Mouse (Mus musculus): ENCODE results near the gene Fam13c.

DNA sequence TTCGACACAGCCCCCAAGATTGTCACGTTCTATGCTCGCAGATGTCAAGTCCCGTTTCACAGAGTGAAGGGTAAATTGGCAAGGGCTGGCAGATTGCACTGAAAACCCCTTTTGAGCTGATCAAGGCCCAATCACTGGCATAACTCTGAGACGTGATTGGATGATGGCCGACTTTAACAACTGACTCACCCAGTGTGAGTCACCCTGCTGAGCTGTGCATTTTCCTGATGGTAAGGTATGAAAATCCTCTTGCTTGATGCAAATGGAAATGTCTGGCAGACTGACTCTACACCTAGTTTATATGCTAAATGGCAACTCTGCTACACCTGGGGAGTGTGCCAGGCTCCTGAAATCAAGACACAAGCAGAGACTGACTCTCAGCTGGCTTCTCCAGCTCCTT lies 42.1 kb upstream of the Fam13c start:
- TF ChIP-seq CTCF (IDR thresholded peaks at IDR 0.05; ENCODE audit: insufficient read depth, low read depth, low read length) (no peak), POLR2A (IDR thresholded peaks at IDR 0.05; ENCODE audit: insufficient read depth, low read depth, low read length) (no peak)

Data from olfactory bulb, adult 2 months (tissue).